Mouse (Mus musculus): ENCODE results near the gene Slc22a19. TPM values are rescaled to one million over a fixed set of nuclear protein-coding genes. Genes with fewer than 3 reads are reported as not detected.
"Not testable (repeated sequence)": the region's sequence is repeated elsewhere in the genome, so short reads cannot be mapped to it uniquely, and the experiment has no call there.

The Slc22a19 gene
- polyA plus RNA-seq (2014; fragmentation: Nextera tagmentation; extraction: Ambion mirVana) = not detected in 2 replicates

DNA sequence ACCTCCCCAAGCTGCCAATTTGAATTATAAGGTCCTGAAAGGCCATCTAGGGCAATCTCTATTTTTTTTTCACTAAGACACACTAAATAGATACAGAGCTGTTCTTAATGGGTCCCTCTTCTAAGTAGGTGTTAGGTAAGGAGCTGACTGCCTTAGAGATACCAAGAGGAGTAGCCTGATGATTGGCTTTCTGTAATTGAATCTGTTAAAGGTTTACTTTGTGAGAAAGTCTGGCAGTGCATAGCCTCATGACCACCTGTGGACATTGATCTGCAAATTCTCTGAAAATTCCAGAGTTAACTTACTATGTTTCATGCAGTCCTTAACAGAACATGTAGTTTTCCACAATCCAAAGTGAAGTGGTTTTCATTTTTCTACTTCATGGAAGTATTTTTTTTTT lies at the start of gene Slc22a19:
Gene Slc22a19, minus strand, starts transcription at position 163 of the 400 bp plus-strand sequence.
- no peaks in the 10 kb centered on the region for H3K4me1 ChIP-seq (ENCODE audit: control insufficient read depth, insufficient read depth, low read length)

DNA sequence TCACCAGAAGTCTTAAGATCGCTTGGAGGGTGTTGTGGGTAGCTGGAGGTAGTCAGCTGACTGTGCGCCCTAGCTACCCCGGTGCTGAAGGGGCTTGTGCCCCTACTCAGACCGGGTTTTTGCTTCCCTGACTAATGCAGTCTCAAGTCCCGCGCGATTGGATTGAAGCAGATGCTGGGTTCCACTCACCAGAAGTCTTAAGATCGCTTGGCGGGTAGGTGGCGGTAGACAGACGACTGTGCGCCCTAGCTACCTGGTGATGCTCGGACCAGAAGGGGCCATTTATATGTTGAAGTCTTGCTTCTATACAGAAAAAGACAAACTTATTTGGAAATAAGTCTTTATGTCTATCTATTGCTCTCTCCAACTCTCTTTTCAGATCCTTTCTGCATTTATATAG lies 42.3 kb upstream of the Slc22a19 start:
- WGBS = 73% methylated on average over 13 of the region's 13 CpGs
- H3K4me3 ChIP-seq (ENCODE audit: low read depth, low read length); H3K4me1 ChIP-seq (ENCODE audit: control insufficient read depth, insufficient read depth, low read length); H3K36me3 ChIP-seq (ENCODE audit: control insufficient read depth, insufficient read depth, low read length); H3K9me3 ChIP-seq (ENCODE audit: control insufficient read depth, low read length); H3K4me2 ChIP-seq (ENCODE audit: low read depth, low read length); ATAC-seq (ENCODE audit: low read depth); H3K27me3 ChIP-seq (ENCODE audit: control insufficient read depth, insufficient read depth, low read length); H3K9ac ChIP-seq (replicated peaks; ENCODE audit: low read depth, low read length); H3K27ac ChIP-seq (ENCODE audit: low read depth, low read length): not testable (repeated sequence)

More for the DNA sequence above, at the start of gene Slc22a19:
- Histone ChIP-seq H3K27ac (ENCODE audit: low read depth, low read length) (no peak within 1 kb of the TSS), H3K27me3 (ENCODE audit: control insufficient read depth, insufficient read depth, low read length) (no peaks in the 10 kb centered on the region), H3K36me3 (ENCODE audit: control insufficient read depth, insufficient read depth, low read length) (no peaks in the 10 kb centered on the region), H3K9me3 (ENCODE audit: control insufficient read depth, low read length) (no peaks in the 10 kb centered on the region), H3K4me3 (ENCODE audit: low read depth, low read length) (no peak within 1 kb of the TSS), H3K4me2 (ENCODE audit: low read depth, low read length) (no peak within 1 kb of the TSS), H3K9ac (replicated peaks; ENCODE audit: low read depth, low read length) (no peak within 1 kb of the TSS)
- no peak for ATAC-seq (ENCODE audit: low read depth)

GRCm38 (mm10) chr19:7729543-7729942 lies 18.4 kb upstream of the Slc22a19 start:
- no peaks in the 10 kb centered on the region for H3K36me3 ChIP-seq (ENCODE audit: control insufficient read depth, insufficient read depth, low read length)
- no peak overlapping the region for H3K27ac ChIP-seq (ENCODE audit: low read depth, low read length)
- ATAC-seq (ENCODE audit: low read depth) = no peak
- H3K9ac ChIP-seq (replicated peaks; ENCODE audit: low read depth, low read length) = no peak overlapping the region
- no peaks in the 10 kb centered on the region for H3K27me3 ChIP-seq (ENCODE audit: control insufficient read depth, insufficient read depth, low read length)
- no peaks in the 10 kb centered on the region for H3K9me3 ChIP-seq (ENCODE audit: control insufficient read depth, low read length)
- WGBS = 42% methylated on average over 1 of the region's 1 CpGs
- H3K4me2 ChIP-seq (ENCODE audit: low read depth, low read length) = no peak overlapping the region
- H3K4me1 ChIP-seq (ENCODE audit: control insufficient read depth, insufficient read depth, low read length) = no peaks in the 10 kb centered on the region
- H3K4me3 ChIP-seq (ENCODE audit: low read depth, low read length) = no peak overlapping the region

GRCm38 (mm10) chr19:7693104-7693503 lies 18.0 kb downstream of the Slc22a19 start:
- 79% methylated on average over 3 of the region's 3 CpGs for WGBS
- not testable (repeated sequence) for H3K4me3 ChIP-seq (ENCODE audit: low read depth, low read length); H3K36me3 ChIP-seq (ENCODE audit: control insufficient read depth, insufficient read depth, low read length); ATAC-seq (ENCODE audit: low read depth); H3K9me3 ChIP-seq (ENCODE audit: control insufficient read depth, low read length); H3K9ac ChIP-seq (replicated peaks; ENCODE audit: low read depth, low read length); H3K4me1 ChIP-seq (ENCODE audit: control insufficient read depth, insufficient read depth, low read length); H3K27me3 ChIP-seq (ENCODE audit: control insufficient read depth, insufficient read depth, low read length); H3K27ac ChIP-seq (ENCODE audit: low read depth, low read length); H3K4me2 ChIP-seq (ENCODE audit: low read depth, low read length)

GRCm38 (mm10) chr19:7691259-7691658 lies 19.9 kb downstream of the Slc22a19 start:
- no peak overlapping the region for H3K27ac ChIP-seq (ENCODE audit: low read depth, low read length)
- no peak overlapping the region for H3K4me3 ChIP-seq (ENCODE audit: low read depth, low read length)
- H3K9me3 ChIP-seq (ENCODE audit: control insufficient read depth, low read length) = no peaks in the 10 kb centered on the region
- 93% methylated on average over 2 of the region's 2 CpGs for WGBS
- no peaks in the 10 kb centered on the region for H3K4me1 ChIP-seq (ENCODE audit: control insufficient read depth, insufficient read depth, low read length)
- ATAC-seq (ENCODE audit: low read depth) = no peak
- H3K36me3 ChIP-seq (ENCODE audit: control insufficient read depth, insufficient read depth, low read length) = no peaks in the 10 kb centered on the region
- H3K27me3 ChIP-seq (ENCODE audit: control insufficient read depth, insufficient read depth, low read length) = no peaks in the 10 kb centered on the region
- H3K4me2 ChIP-seq (ENCODE audit: low read depth, low read length) = no peak overlapping the region
- no peak overlapping the region for H3K9ac ChIP-seq (replicated peaks; ENCODE audit: low read depth, low read length)

DNA sequence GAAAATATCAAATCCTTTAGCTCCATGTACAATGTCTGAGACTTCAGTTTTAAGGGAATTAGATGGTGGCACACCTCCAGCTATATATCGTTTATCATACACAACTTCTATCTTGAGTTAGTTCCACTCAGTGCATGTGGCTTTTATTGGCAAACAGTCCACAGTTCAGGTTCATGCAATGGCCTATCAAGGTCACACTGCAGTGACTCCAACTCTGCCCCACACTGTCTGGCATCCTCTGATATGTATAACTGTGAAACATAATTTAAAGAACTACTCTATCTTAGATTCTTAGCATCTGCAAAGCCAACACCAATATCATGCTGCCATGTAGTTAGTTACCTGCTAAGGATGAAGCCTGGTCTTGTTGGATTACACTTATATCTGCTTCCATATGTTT lies 23.1 kb downstream of the Slc22a19 start:
- Histone ChIP-seq H3K27me3 (ENCODE audit: control insufficient read depth, insufficient read depth, low read length) (no peaks in the 10 kb centered on the region), H3K4me3 (ENCODE audit: low read depth, low read length) (no peak overlapping the region), H3K4me1 (ENCODE audit: control insufficient read depth, insufficient read depth, low read length) (no peaks in the 10 kb centered on the region), H3K9me3 (ENCODE audit: control insufficient read depth, low read length) (no peaks in the 10 kb centered on the region), H3K27ac (ENCODE audit: low read depth, low read length) (no peak overlapping the region), H3K36me3 (ENCODE audit: control insufficient read depth, insufficient read depth, low read length) (no peaks in the 10 kb centered on the region), H3K9ac (replicated peaks; ENCODE audit: low read depth, low read length) (no peak overlapping the region), H3K4me2 (ENCODE audit: low read depth, low read length) (no peak overlapping the region)
- 94% methylated on average over 1 of the region's 1 CpGs for WGBS
- ATAC-seq (ENCODE audit: low read depth) = no peak

- Histone ChIP-seq H3K9me3 (ENCODE audit: control insufficient read depth, low read length) (no peaks in the 10 kb centered on the region), H3K4me2 (ENCODE audit: low read depth, low read length) (no peak overlapping the region), H3K36me3 (ENCODE audit: control insufficient read depth, insufficient read depth, low read length) (no peaks in the 10 kb centered on the region), H3K4me1 (ENCODE audit: control insufficient read depth, insufficient read depth, low read length) (no peaks in the 10 kb centered on the region), H3K9ac (replicated peaks; ENCODE audit: low read depth, low read length) (no peak overlapping the region), H3K27ac (ENCODE audit: low read depth, low read length) (no peak overlapping the region), H3K27me3 (ENCODE audit: control insufficient read depth, insufficient read depth, low read length) (no peaks in the 10 kb centered on the region), H3K4me3 (ENCODE audit: low read depth, low read length) (no peak overlapping the region)
- no peak for ATAC-seq (ENCODE audit: low read depth)
- 11% methylated on average over 1 of the region's 1 CpGs for WGBS
Observed at GRCm38 (mm10) chr19:7672033-7672432, 39.1 kb downstream of the Slc22a19 start.

GRCm38 (mm10) chr19:7648913-7649666 lies 62.0 kb downstream of the Slc22a19 start:
- Histone ChIP-seq H3K4me2 (ENCODE audit: low read depth, low read length) (no peak overlapping the region), H3K9ac (replicated peaks; ENCODE audit: low read depth, low read length) (no peak overlapping the region), H3K9me3 (ENCODE audit: control insufficient read depth, low read length) (no peaks in the 10 kb centered on the region), H3K36me3 (ENCODE audit: control insufficient read depth, insufficient read depth, low read length) (no peaks in the 10 kb centered on the region), H3K27ac (ENCODE audit: low read depth, low read length) (no peak overlapping the region), H3K4me3 (ENCODE audit: low read depth, low read length) (no peak overlapping the region), H3K27me3 (ENCODE audit: control insufficient read depth, insufficient read depth, low read length) (no peaks in the 10 kb centered on the region), H3K4me1 (ENCODE audit: control insufficient read depth, insufficient read depth, low read length) (no peaks in the 10 kb centered on the region)
- no peak for ATAC-seq (ENCODE audit: low read depth)
- WGBS = 86% methylated on average over 8 of the region's 8 CpGs

DNA sequence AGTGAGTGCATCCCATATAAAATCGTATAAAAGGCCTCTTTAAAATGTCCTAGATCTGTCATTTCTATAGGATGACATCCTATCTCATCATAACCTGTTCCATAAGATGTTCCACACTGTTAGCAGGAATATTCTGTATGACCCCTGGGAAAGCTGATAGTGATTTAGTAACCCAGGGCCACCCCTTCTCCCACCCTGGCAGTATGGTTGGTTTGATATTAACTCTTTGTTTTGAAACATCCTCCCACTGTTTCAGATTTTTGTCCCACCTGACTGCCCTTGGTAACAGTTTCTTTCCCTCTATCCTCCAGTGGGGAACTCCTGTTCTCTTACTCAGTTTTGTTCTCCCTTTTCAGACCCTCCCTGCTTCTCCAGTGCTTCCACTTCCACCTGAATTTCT lies 77.3 kb downstream of the Slc22a19 start:
- Histone ChIP-seq H3K4me1 (ENCODE audit: control insufficient read depth, insufficient read depth, low read length) (no peaks in the 10 kb centered on the region), H3K27ac (ENCODE audit: low read depth, low read length) (no peak overlapping the region), H3K4me2 (ENCODE audit: low read depth, low read length) (no peak overlapping the region), H3K9me3 (ENCODE audit: control insufficient read depth, low read length) (no peaks in the 10 kb centered on the region), H3K9ac (replicated peaks; ENCODE audit: low read depth, low read length) (no peak overlapping the region), H3K36me3 (ENCODE audit: control insufficient read depth, insufficient read depth, low read length) (no peaks in the 10 kb centered on the region), H3K27me3 (ENCODE audit: control insufficient read depth, insufficient read depth, low read length) (no peaks in the 10 kb centered on the region), H3K4me3 (ENCODE audit: low read depth, low read length) (no peak overlapping the region)
- WGBS = 66% methylated on average over 1 of the region's 1 CpGs
- ATAC-seq (ENCODE audit: low read depth) = no peak

Measured in neural tube, embryonic 14.5 days (tissue).